Mouse (Mus musculus): ENCODE results near the gene Atl1.

Atl1 gene

GRCm38 (mm10) chr12:69937731-69938130 lies 45.3 kb downstream of the Atl1 start:
- in situ Hi-C loops (cut with MboI, MseI), result no loop called here

- in situ Hi-C loops (cut with MboI, MseI), result no loop called here
Observed at GRCm38 (mm10) chr12:69939291-69939690, 46.9 kb downstream of the Atl1 start.

- in situ Hi-C loops (cut with MboI, MseI), result no loop called here
Observed at GRCm38 (mm10) chr12:69941655-69942329, 49.4 kb downstream of the Atl1 start.

- in situ Hi-C loops (cut with MboI, MseI), result no loop called here
Observed at GRCm38 (mm10) chr12:69945861-69946260, 53.4 kb downstream of the Atl1 start.

GRCm38 (mm10) chr12:69947502-69947901 lies 55.1 kb downstream of the Atl1 start:
- in situ Hi-C loops (cut with MboI, MseI), result no loop called here

- in situ Hi-C loops (cut with MboI, MseI), result no loop called here
Observed at GRCm38 (mm10) chr12:69957378-69957777, 65.0 kb downstream of the Atl1 start.

- in situ Hi-C loops (cut with MboI, MseI), result no loop called here
Observed at GRCm38 (mm10) chr12:69962468-69962867, 70.1 kb downstream of the Atl1 start.

- in situ Hi-C loops (cut with MboI, MseI), result no loop called here
Observed at GRCm38 (mm10) chr12:69963141-69963540, 70.7 kb downstream of the Atl1 start.

- in situ Hi-C loops (cut with MboI, MseI), result no loop called here
Observed at GRCm38 (mm10) chr12:69965644-69966043, 73.2 kb downstream of the Atl1 start.

GRCm38 (mm10) chr12:69966071-69966470 lies 73.7 kb downstream of the Atl1 start:
- in situ Hi-C loops (cut with MboI, MseI), result no loop called here

- in situ Hi-C loops (cut with MboI, MseI), result no loop called here
Observed at GRCm38 (mm10) chr12:69967112-69967511, 74.7 kb downstream of the Atl1 start.

GRCm38 (mm10) chr12:69968154-69968553 lies 75.7 kb downstream of the Atl1 start:
- in situ Hi-C loops (cut with MboI, MseI), result no loop called here

- in situ Hi-C loops (cut with MboI, MseI), result no loop called here
Observed at GRCm38 (mm10) chr12:69973666-69974065, 81.3 kb downstream of the Atl1 start.

GRCm38 (mm10) chr12:69976688-69977087 lies 84.3 kb downstream of the Atl1 start:
- in situ Hi-C loops (cut with MboI, MseI), result no loop called here

GRCm38 (mm10) chr12:69977376-69977998 lies 85.1 kb downstream of the Atl1 start:
- in situ Hi-C loops (cut with MboI, MseI), result no loop called here

- in situ Hi-C loops (cut with MboI, MseI), result loop anchor here (5.0 kb wide), 1 partner anchor 169 kb away; the partner anchor contains the start of gene Abhd12b
Observed at GRCm38 (mm10) chr12:69982874-69983273, 90.5 kb downstream of the Atl1 start.

GRCm38 (mm10) chr12:69985546-69985945 lies 93.1 kb downstream of the Atl1 start:
- in situ Hi-C loops (cut with MboI, MseI), result no loop called here

- in situ Hi-C loops (cut with MboI, MseI), result no loop called here
Observed at GRCm38 (mm10) chr12:69986241-69986762, 93.9 kb downstream of the Atl1 start.

- in situ Hi-C loops (cut with MboI, MseI), result no loop called here
Observed at GRCm38 (mm10) chr12:69986786-69987497, 94.5 kb downstream of the Atl1 start, which contains the start of gene Sav1. Gene Sav1 (minus strand): TSS chr12:69987002.

GRCm38 (mm10) chr12:69995382-69995781 lies 103.0 kb downstream of the Atl1 start:
- in situ Hi-C loops (cut with MboI, MseI), result no loop called here

GRCm38 (mm10) chr12:69998186-69998983 lies 106.0 kb downstream of the Atl1 start:
- in situ Hi-C loops (cut with MboI, MseI), result no loop called here

GRCm38 (mm10) chr12:70005103-70005502 lies 112.7 kb downstream of the Atl1 start:
- in situ Hi-C loops (cut with MboI, MseI), result no loop called here

Data from T-helper 1 cell (primary cell).